Mouse (Mus musculus): ENCODE data around the gene Tcaf2.

DNA sequence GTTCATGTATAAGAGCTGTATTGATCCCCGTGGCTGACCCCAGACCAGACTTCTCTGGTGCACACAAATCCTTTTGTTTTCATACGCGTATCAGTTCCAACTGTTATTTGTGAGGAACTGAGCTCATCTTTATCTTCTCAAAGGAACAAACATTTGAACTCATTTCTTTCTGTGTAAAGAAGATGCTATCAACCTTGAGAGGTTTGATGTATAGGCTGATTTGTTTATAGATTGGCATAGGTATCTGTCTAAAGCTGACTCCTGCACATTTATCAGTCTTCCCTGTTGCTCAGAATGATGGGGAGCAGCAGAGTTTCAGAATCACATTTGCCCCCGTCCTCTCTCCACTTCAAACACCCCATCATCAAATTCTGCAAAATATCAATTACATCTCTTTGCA, 47.5 kb downstream of the Tcaf2 start, which contains the start of gene Tcaf3:
- no peak for TF ChIP-seq CTCF (IDR thresholded peaks at IDR 0.05; ENCODE audit: extremely low read depth, insufficient read depth, insufficient read length, insufficient replicate concordance)
- TF ChIP-seq POLR2A (IDR thresholded peaks at IDR 0.05; ENCODE audit: low read depth, low read length): no peak

All from spleen, adult 2 months (tissue).